In the genomic region with DNA sequence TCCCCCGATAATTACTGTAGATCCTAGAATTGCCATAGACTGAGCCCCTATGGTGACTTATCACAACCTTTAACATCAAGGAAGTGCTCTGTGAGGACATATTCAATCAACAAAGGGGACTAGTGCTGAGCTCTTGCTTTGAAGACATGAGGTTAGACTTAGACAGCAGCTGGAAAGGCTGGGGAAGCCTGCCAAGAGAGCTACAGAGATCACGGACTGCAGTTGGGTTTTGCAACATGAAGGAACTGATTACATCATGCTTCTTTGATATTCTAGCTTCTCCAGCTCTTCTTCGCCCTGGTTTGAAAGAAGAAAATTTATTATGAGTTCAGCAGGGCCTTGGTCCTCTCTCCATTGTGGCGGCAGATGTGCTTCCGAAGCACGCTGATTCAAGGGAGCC, we compare ENCODE assay signal across 13 mouse cellular contexts.
A peak's percentile ranks its signal among the peaks of the same experiment; 100 is the strongest.
DNase-seq lines count a peak whose midpoint lies in the region; ATAC-seq lines count a peak whose summit lies in the region.
"Had no signal": no experiment of that assay in that cellular context is flagged by ENCODE, and none has a peak within 500 bp of the region (broad histone marks: within the 10 kb centered on the region; RNA-seq: fewer than 3 reads in every experiment).

No protein-coding gene starts in this region.

- ATAC-seq in megakaryocyte-erythroid progenitor cell, adult 5-6 weeks (replicated peaks; ENCODE audit: low FRiP score, low TSS enrichment, poor library complexity, severe bottlenecking): no peak
- ATAC-seq: intestine, postnatal 0 days had no signal

- no peaks in the 10 kb centered on the region for H3K9me3 ChIP-seq in heart, embryonic 10.5 days

- 82% methylated on average over 6 of the region's 6 CpGs for WGBS in heart, embryonic 10.5 days

- H3K4me1 ChIP-seq in heart, embryonic 10.5 days: 0 out of 2 replicates have a peak, but pooled peaks cover 5% of the 10 kb centered on the region

- intact Hi-C loops in left cerebral cortex, postnatal 25 days (cut with DNase I): no loop called here

- H3K27ac ChIP-seq in heart, embryonic 10.5 days: no peak overlapping the region
- H3K27ac ChIP-seq: left cerebral cortex, adult 2 months; liver, embryonic 14.5 days had no signal

- H3K4me3 ChIP-seq in heart, embryonic 10.5 days: no peak overlapping the region
- H3K4me3 ChIP-seq: left cerebral cortex, adult 2 months had no signal

- H3K27me3 ChIP-seq in heart, embryonic 10.5 days (ENCODE audit: insufficient read depth, poor library complexity, severe bottlenecking): no peaks in the 10 kb centered on the region

- H3K36me3 ChIP-seq in heart, embryonic 10.5 days: no peaks in the 10 kb centered on the region

- peak; percentile 3 for DNase-seq in heart, adult 8-10 months (ENCODE audit: low spot score)
- DNase-seq in heart, embryonic 10.5 days (ENCODE audit: low spot score): no peak
- peak; percentile 15 for DNase-seq in ovary, postnatal 14 days (ENCODE audit: low spot score)
- no peak for DNase-seq in ovary, postnatal 10 days (ENCODE audit: low spot score)
- DNase-seq in kidney, postnatal 4 days: peak; percentile 59 to 66
- no peak for DNase-seq in left cerebral cortex, postnatal 25 days (ENCODE audit: low spot score in 2 of 2)
- DNase-seq: cerebellum, postnatal 36 days; midbrain, embryonic 14.5 days; right cerebral cortex, postnatal 14 days had no signal

Comparison
In these comparisons a context has a peak if more than half of its experiments do, and no peak if none do; other contexts are left out.
1. DNase-seq: peak in heart, adult 8-10 months (single experiment), ovary, postnatal 14 days (single experiment) and kidney, postnatal 4 days (2 of 2); none in heart, embryonic 10.5 days (single experiment), ovary, postnatal 10 days (single experiment) and left cerebral cortex, postnatal 25 days (0 of 2).